Mouse (Mus musculus) neural tube, embryonic 13.5 days (tissue): ENCODE measurements at regions not wholly inside any gene's neighbourhood (a gene's known extent, or its start where the extent isn't known, plus 50 kb on each side); places are given as distances from the start of the nearest gene placed in this dataset.
"Not testable (repeated sequence)": the region's sequence is repeated elsewhere in the genome, so short reads cannot be mapped to it uniquely, and the experiment has no call there.

Source experiments
- ATAC-seq: fragments of 200-750 bp; cut with Nextera tagmentation; 2 replicates; pipeline ENCODE4 v1.8.0; 2017; ENCODE audit warnings: low read depth, mild to moderate bottlenecking, moderate TSS enrichment, moderate library complexity
- H3K27ac ChIP-seq: fragments of 300-500 bp; sonication (generic); replicated peaks from 2 replicates; pipeline ENCODE4 v1.5.1; 2015; ENCODE audit warnings: moderate library complexity, mild to moderate bottlenecking, inconsistent platforms
- H3K27me3 ChIP-seq: fragments of 300-500 bp; sonication (generic); 2 replicates; pipeline ENCODE4 v1.6.1; 2015; ENCODE audit warnings: mild to moderate bottlenecking, inconsistent platforms
- H3K36me3 ChIP-seq: fragments of 300-500 bp; sonication (generic); 2 replicates; pipeline ENCODE4 v1.6.1; 2015; ENCODE audit warnings: mild to moderate bottlenecking, inconsistent platforms
- H3K4me1 ChIP-seq: fragments of 300-500 bp; sonication (generic); replicated peaks from 2 replicates; pipeline ENCODE4 v1.6.1; 2015; ENCODE audit warnings: inconsistent platforms
- H3K4me2 ChIP-seq: fragments of 300-500 bp; sonication (generic); 2 replicates; pipeline ENCODE4 v1.6.1; 2015; ENCODE audit warnings: inconsistent platforms, mild to moderate bottlenecking, moderate library complexity
- H3K4me3 ChIP-seq: fragments of 300-500 bp; sonication (generic); 2 replicates; pipeline ENCODE4 v1.5.1; 2015; ENCODE audit warnings: mild to moderate bottlenecking, inconsistent platforms
- H3K9ac ChIP-seq: fragments of 300-500 bp; sonication (generic); 2 replicates; pipeline ENCODE4 v1.6.1; 2015; ENCODE audit warnings: moderate library complexity, mild to moderate bottlenecking, inconsistent platforms
- H3K9me3 ChIP-seq: fragments of 300-500 bp; sonication (generic); 2 replicates; pipeline ENCODE4 v1.6.1; 2016; ENCODE audit warnings: inconsistent platforms
- WGBS: fragments of 180-500 bp; shearing (Covaris S2); methylation state at CpG from one replicate; pipeline ENCODE4 v1.1.7; 2015; 5-methylcytosine and 5-hydroxymethylcytosine counted together

DNA sequence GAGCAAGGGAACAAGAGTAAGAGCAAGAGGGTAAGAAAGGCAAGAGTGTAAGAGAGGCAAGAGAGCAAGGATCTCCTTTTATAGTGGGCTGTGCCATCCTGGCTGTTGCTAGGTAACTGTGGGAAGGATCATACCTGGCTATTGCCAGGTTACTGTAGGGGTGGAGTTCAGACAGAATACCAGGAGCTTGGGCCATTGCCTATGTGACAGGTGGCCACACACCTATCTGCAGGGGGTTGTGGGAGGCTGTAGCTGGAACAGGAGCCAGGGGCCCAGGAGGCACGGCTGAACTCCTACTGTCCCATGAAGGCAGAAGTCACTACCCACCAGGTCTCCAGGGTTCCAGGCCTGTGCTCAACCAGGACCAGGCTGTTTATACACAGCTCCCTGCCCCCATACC is 1149.0 kb downstream of the 9330182O14Rik start:
- no peaks in the 10 kb centered on the region for H3K27me3 ChIP-seq

GRCm38 (mm10) chr15:41286809-41287413 is 1152.7 kb downstream of the 9330182O14Rik start:
- no peaks in the 10 kb centered on the region for H3K9me3 ChIP-seq
- H3K27me3 ChIP-seq = no peaks in the 10 kb centered on the region
- no peak overlapping the region for H3K27ac ChIP-seq
- ATAC-seq = no peak
- no peaks in the 10 kb centered on the region for H3K36me3 ChIP-seq
- H3K4me2 ChIP-seq = no peak overlapping the region
- no peaks in the 10 kb centered on the region for H3K4me1 ChIP-seq
- 81% methylated on average over 5 of the region's 5 CpGs for WGBS
- H3K9ac ChIP-seq = no peak overlapping the region
- H3K4me3 ChIP-seq = no peak overlapping the region

More for the DNA sequence above, 1149.0 kb downstream of the 9330182O14Rik start:
- Histone ChIP-seq H3K9ac (no peak overlapping the region), H3K4me2 (no peak overlapping the region), H3K27ac (no peak overlapping the region), H3K4me3 (no peak overlapping the region), H3K36me3 (no peaks in the 10 kb centered on the region), H3K4me1 (no peaks in the 10 kb centered on the region), H3K9me3 (no peaks in the 10 kb centered on the region)
- ATAC-seq = no peak
- WGBS = 88% methylated on average over 1 of the region's 1 CpGs

DNA sequence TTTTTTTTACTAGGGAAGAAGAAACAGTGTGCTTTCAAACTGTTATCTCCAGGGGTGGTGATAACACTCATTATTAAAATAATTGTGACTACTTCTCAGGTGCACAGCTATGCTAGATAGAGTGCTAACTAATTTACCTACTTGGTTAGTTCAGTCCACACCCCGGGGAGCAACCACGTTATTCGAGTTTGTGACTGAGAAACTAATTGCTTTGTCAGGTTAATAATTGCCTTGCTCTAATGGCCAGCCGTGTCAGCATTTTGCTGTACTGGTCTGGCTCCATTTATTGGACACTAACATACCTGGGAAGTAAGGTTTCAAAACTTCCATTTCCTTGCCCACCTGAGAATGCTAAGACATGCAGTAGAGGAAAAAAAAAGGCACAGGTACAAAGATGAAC is 1163.3 kb downstream of the 9330182O14Rik start:
- no peak for ATAC-seq
- Histone ChIP-seq H3K27me3 (no peaks in the 10 kb centered on the region), H3K27ac (no peak overlapping the region), H3K4me2 (no peak overlapping the region), H3K36me3 (no peaks in the 10 kb centered on the region), H3K4me3 (no peak overlapping the region), H3K4me1 (no peaks in the 10 kb centered on the region), H3K9me3 (no peaks in the 10 kb centered on the region), H3K9ac (no peak overlapping the region)
- WGBS = 40% methylated on average over 4 of the region's 4 CpGs

DNA sequence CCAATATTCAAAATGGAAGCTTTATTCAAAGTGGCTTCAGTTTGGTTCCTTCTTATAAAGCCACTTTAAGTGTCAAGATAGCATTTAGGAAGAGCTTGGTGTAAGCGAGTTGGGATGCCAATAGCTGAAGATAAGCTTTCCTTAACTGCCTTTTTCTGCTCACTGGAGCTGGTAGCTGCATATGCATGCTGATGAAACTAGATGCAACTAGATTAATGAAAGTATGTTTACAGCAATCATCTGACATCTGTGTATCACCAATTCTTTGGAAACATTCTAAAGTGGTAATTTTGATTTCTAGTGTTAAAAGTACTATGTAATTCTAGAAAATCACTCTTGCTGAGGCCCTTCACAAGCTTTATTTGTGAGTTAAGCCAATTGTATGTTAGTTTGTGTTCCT is 1172.5 kb downstream of the 9330182O14Rik start:
- Histone ChIP-seq H3K9ac (no peak overlapping the region), H3K27me3 (no peaks in the 10 kb centered on the region), H3K36me3 (no peaks in the 10 kb centered on the region), H3K4me1 (no peaks in the 10 kb centered on the region), H3K9me3 (no peaks in the 10 kb centered on the region), H3K27ac (no peak overlapping the region), H3K4me2 (no peak overlapping the region), H3K4me3 (no peak overlapping the region)
- WGBS = 93% methylated on average over 1 of the region's 1 CpGs
- no peak for ATAC-seq

GRCm38 (mm10) chr15:41311728-41312320 is 1177.7 kb downstream of the 9330182O14Rik start:
- Histone ChIP-seq H3K9ac (no peak overlapping the region), H3K4me2 (no peak overlapping the region), H3K4me1 (no peaks in the 10 kb centered on the region), H3K4me3 (no peak overlapping the region), H3K36me3 (no peaks in the 10 kb centered on the region), H3K27ac (no peak overlapping the region), H3K27me3 (no peaks in the 10 kb centered on the region), H3K9me3 (no peaks in the 10 kb centered on the region)
- no peak for ATAC-seq
- 80% methylated on average over 5 of the region's 5 CpGs for WGBS

GRCm38 (mm10) chr15:41314916-41315315 is 1180.8 kb downstream of the 9330182O14Rik start:
- no peak overlapping the region for H3K27ac ChIP-seq
- no peaks in the 10 kb centered on the region for H3K4me1 ChIP-seq
- no peaks in the 10 kb centered on the region for H3K36me3 ChIP-seq
- H3K9me3 ChIP-seq = no peaks in the 10 kb centered on the region
- H3K27me3 ChIP-seq = no peaks in the 10 kb centered on the region
- no peak overlapping the region for H3K9ac ChIP-seq
- H3K4me2 ChIP-seq = no peak overlapping the region
- H3K4me3 ChIP-seq = no peak overlapping the region
- ATAC-seq = no peak
- 66% methylated on average over 4 of the region's 4 CpGs for WGBS

DNA sequence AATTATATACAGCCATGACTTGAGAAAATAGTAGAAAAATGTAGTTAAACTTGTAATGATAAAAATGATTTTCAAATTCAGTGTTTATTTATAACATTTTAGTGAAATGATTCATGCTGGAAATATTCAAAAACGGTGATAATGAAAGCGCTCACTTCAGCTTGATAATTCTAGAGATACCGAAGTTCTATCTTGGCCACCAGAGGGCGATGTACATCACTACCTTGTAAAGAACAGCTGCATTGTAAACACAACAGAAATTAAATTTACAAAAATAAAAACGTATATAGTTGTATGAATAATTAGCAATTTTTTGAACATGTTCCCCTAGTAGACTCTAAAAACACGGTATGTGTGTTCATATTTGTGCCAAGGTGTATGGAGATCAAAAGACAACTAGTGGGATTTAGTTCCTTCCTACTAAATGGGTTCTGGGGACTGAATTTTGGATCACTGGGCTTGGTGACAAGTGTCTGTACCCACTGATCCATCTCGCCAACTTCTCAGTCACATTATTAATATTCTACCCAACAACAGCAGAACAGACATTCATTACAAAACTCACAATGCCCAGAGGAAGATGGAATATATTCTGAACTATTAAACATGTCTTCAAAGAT is 1191.6 kb downstream of the 9330182O14Rik start:
- no peaks in the 10 kb centered on the region for H3K27me3 ChIP-seq
- H3K4me1 ChIP-seq = no peaks in the 10 kb centered on the region
- H3K27ac ChIP-seq = no peak overlapping the region
- H3K9me3 ChIP-seq = no peaks in the 10 kb centered on the region
- WGBS = 26% methylated on average over 7 of the region's 7 CpGs
- no peak overlapping the region for H3K9ac ChIP-seq
- no peaks in the 10 kb centered on the region for H3K36me3 ChIP-seq
- peak; percentile 63; the same call in 1 of the 2 replicates for ATAC-seq
- H3K4me3 ChIP-seq = no peak overlapping the region
- no peak overlapping the region for H3K4me2 ChIP-seq

- Histone ChIP-seq H3K4me1 (no peaks in the 10 kb centered on the region), H3K9me3 (no peaks in the 10 kb centered on the region), H3K9ac (no peak overlapping the region), H3K4me3 (no peak overlapping the region), H3K27ac (no peak overlapping the region), H3K4me2 (no peak overlapping the region), H3K36me3 (no peaks in the 10 kb centered on the region), H3K27me3 (no peaks in the 10 kb centered on the region)
- WGBS = 75% methylated on average over 2 of the region's 2 CpGs
- ATAC-seq = no peak
Measured at GRCm38 (mm10) chr15:41329286-41329685, 1195.1 kb downstream of the 9330182O14Rik start.

GRCm38 (mm10) chr15:41330085-41330484 is 1195.9 kb downstream of the 9330182O14Rik start:
- no peaks in the 10 kb centered on the region for H3K27me3 ChIP-seq
- no peaks in the 10 kb centered on the region for H3K9me3 ChIP-seq
- no peak for ATAC-seq
- H3K9ac ChIP-seq = no peak overlapping the region
- no peak overlapping the region for H3K4me3 ChIP-seq
- WGBS = 46% methylated on average over 2 of the region's 2 CpGs
- H3K4me2 ChIP-seq = no peak overlapping the region
- H3K36me3 ChIP-seq = no peaks in the 10 kb centered on the region
- H3K27ac ChIP-seq = no peak overlapping the region
- H3K4me1 ChIP-seq = no peaks in the 10 kb centered on the region

GRCm38 (mm10) chr15:41332451-41332850 is 1198.3 kb downstream of the 9330182O14Rik start:
- H3K4me3 ChIP-seq = no peak overlapping the region
- ATAC-seq = no peak
- H3K36me3 ChIP-seq = no peaks in the 10 kb centered on the region
- no peak overlapping the region for H3K27ac ChIP-seq
- no peaks in the 10 kb centered on the region for H3K4me1 ChIP-seq
- H3K9ac ChIP-seq = no peak overlapping the region
- no peaks in the 10 kb centered on the region for H3K27me3 ChIP-seq
- no peaks in the 10 kb centered on the region for H3K9me3 ChIP-seq
- H3K4me2 ChIP-seq = no peak overlapping the region
- 97% methylated on average over 1 of the region's 1 CpGs for WGBS

DNA sequence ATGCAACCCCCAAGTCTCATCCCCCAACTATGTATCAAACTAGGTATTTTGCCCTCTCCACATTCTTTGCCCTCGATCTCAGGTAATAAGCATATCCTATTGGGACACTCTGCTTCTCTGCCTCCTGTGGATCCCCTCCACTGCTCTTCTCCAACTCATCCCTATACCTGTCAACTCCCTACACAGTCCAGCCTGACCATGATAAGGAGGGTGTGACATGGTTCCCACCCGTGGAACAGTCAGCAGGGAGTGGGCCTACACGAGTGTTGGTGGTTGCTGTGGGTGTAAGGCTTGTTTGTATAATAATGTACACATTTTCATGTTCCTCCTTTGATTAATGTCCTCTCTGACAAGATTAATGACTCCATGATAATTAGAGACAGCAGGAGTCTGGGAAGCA is 1199.0 kb downstream of the 9330182O14Rik start:
- ATAC-seq = no peak
- Histone ChIP-seq H3K27ac (no peak overlapping the region), H3K4me1 (no peaks in the 10 kb centered on the region), H3K4me2 (no peak overlapping the region), H3K36me3 (no peaks in the 10 kb centered on the region), H3K27me3 (no peaks in the 10 kb centered on the region), H3K9me3 (no peaks in the 10 kb centered on the region), H3K9ac (no peak overlapping the region), H3K4me3 (no peak overlapping the region)
- WGBS = 80% methylated on average over 3 of the region's 3 CpGs

GRCm38 (mm10) chr15:41340621-41341020 is 1206.5 kb downstream of the 9330182O14Rik start:
- WGBS = 90% methylated on average over 2 of the region's 2 CpGs
- not testable (repeated sequence) for H3K9me3 ChIP-seq, H3K4me3 ChIP-seq, H3K36me3 ChIP-seq, H3K27me3 ChIP-seq, H3K4me1 ChIP-seq, H3K27ac ChIP-seq, H3K9ac ChIP-seq, H3K4me2 ChIP-seq, ATAC-seq

GRCm38 (mm10) chr15:41345554-41345953 is 1211.4 kb downstream of the 9330182O14Rik start:
- no peaks in the 10 kb centered on the region for H3K27me3 ChIP-seq
- H3K4me3 ChIP-seq = no peak overlapping the region
- no peak overlapping the region for H3K27ac ChIP-seq
- WGBS = 90% methylated on average over 2 of the region's 2 CpGs
- no peaks in the 10 kb centered on the region for H3K9me3 ChIP-seq
- no peaks in the 10 kb centered on the region for H3K36me3 ChIP-seq
- H3K4me2 ChIP-seq = no peak overlapping the region
- no peak overlapping the region for H3K9ac ChIP-seq
- ATAC-seq = no peak
- no peaks in the 10 kb centered on the region for H3K4me1 ChIP-seq
